Mouse (Mus musculus) kidney, postnatal 36 days (tissue): Measurements from ENCODE around the gene Gap43.
"Not testable (repeated sequence)": the region's sequence is repeated elsewhere in the genome, so short reads cannot be mapped to it uniquely, and the experiment has no call there.

Experiments used
- DNase-seq, 2 experiments: peaks; one replicate each; pipeline ENCODE4 v3.0.0; 2021 to 2022; ENCODE audit warnings: mixed read lengths in 2 of 2

Gap43 gene

GRCm38 (mm10) chr16:42340021-42340768, at the start of gene Gap43:
Gene Gap43 (minus strand): TSS chr16:42340651.
- DNase-seq = no peak

GRCm38 (mm10) chr16:42381328-42381838, 40.9 kb upstream of the Gap43 start:
- DNase-seq = no peak

GRCm38 (mm10) chr16:42380641-42381040, 40.2 kb upstream of the Gap43 start:
- DNase-seq = no peak

GRCm38 (mm10) chr16:42370148-42370547, 29.7 kb upstream of the Gap43 start:
- no peak for DNase-seq

- no peak for DNase-seq
These were observed 28.9 kb upstream of the Gap43 start for GRCm38 (mm10) chr16:42369346-42369745.

GRCm38 (mm10) chr16:42360061-42360460, 19.6 kb upstream of the Gap43 start:
- no peak for DNase-seq

- no peak for DNase-seq
These were observed 17.6 kb upstream of the Gap43 start for GRCm38 (mm10) chr16:42358058-42358457.

- no peak for DNase-seq
These were observed 9.6 kb upstream of the Gap43 start for GRCm38 (mm10) chr16:42350076-42350475.

GRCm38 (mm10) chr16:42340865-42341264, 414 bp upstream of the Gap43 start:
- DNase-seq = not testable (repeated sequence)

GRCm38 (mm10) chr16:42339512-42339911, 939 bp downstream of the Gap43 start:
- DNase-seq = no peak

GRCm38 (mm10) chr16:42338987-42339386, 1.5 kb downstream of the Gap43 start:
- DNase-seq = no peak

- DNase-seq = no peak
These were observed 2.1 kb downstream of the Gap43 start for GRCm38 (mm10) chr16:42338342-42338741.

- no peak for DNase-seq
These were observed 2.8 kb downstream of the Gap43 start for GRCm38 (mm10) chr16:42337663-42338062.

GRCm38 (mm10) chr16:42336610-42337009, 3.8 kb downstream of the Gap43 start:
- DNase-seq = no peak

- DNase-seq = no peak
These were observed 8.1 kb downstream of the Gap43 start for GRCm38 (mm10) chr16:42332321-42332720.

- DNase-seq = no peak
These were observed 14.3 kb downstream of the Gap43 start for GRCm38 (mm10) chr16:42326191-42326590.

- no peak for DNase-seq
These were observed 14.9 kb downstream of the Gap43 start for GRCm38 (mm10) chr16:42325536-42325935.

GRCm38 (mm10) chr16:42319831-42320230, 20.6 kb downstream of the Gap43 start:
- no peak for DNase-seq

GRCm38 (mm10) chr16:42319365-42319764, 21.1 kb downstream of the Gap43 start:
- no peak for DNase-seq

- no peak for DNase-seq
These were observed 28.3 kb downstream of the Gap43 start for GRCm38 (mm10) chr16:42312125-42312524.

- no peak for DNase-seq
These were observed 31.7 kb downstream of the Gap43 start for GRCm38 (mm10) chr16:42308761-42309160.

- DNase-seq = no peak
These were observed 34.3 kb downstream of the Gap43 start for GRCm38 (mm10) chr16:42305934-42306701.

GRCm38 (mm10) chr16:42303461-42303860, 37.0 kb downstream of the Gap43 start:
- DNase-seq = no peak

- DNase-seq = no peak
These were observed 46.0 kb downstream of the Gap43 start for GRCm38 (mm10) chr16:42294481-42294880.
